Mouse (Mus musculus) kidney, adult 18-20 months (tissue): ENCODE measurements around the gene Comtd1.

Experiments used
- DNase-seq: peaks from one replicate; pipeline ENCODE4 v3.0.0; 2021

Gene Comtd1

DNA sequence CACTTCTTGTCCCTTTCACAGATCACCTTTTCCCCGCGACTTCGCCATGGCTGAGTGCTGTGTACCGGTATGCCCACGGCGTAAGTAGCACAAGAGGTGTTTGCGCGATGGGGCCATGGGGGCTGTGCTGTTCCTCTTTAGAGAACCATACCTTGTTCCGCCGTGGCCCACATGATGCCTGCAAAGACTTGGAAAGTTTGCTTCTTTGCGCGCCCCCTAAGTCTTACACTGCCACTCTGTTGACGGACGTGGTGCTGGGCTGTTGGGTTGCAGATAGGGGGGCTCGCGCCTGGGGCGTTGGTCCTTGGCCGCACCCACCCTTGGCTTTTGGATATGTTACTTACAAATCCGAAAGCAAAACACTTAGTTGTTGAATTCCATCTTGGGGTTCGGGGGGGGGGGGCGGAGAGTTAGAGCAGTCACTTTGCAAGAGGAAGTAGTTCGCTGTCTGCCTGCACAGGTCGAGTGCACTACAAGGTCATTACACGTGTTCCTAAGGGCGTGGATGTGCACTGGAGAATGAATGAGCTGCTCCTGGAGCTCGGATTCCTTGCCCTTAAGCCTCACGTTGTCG lies 16.9 kb downstream of the Comtd1 start:
- DNase-seq = peak; percentile 24

DNA sequence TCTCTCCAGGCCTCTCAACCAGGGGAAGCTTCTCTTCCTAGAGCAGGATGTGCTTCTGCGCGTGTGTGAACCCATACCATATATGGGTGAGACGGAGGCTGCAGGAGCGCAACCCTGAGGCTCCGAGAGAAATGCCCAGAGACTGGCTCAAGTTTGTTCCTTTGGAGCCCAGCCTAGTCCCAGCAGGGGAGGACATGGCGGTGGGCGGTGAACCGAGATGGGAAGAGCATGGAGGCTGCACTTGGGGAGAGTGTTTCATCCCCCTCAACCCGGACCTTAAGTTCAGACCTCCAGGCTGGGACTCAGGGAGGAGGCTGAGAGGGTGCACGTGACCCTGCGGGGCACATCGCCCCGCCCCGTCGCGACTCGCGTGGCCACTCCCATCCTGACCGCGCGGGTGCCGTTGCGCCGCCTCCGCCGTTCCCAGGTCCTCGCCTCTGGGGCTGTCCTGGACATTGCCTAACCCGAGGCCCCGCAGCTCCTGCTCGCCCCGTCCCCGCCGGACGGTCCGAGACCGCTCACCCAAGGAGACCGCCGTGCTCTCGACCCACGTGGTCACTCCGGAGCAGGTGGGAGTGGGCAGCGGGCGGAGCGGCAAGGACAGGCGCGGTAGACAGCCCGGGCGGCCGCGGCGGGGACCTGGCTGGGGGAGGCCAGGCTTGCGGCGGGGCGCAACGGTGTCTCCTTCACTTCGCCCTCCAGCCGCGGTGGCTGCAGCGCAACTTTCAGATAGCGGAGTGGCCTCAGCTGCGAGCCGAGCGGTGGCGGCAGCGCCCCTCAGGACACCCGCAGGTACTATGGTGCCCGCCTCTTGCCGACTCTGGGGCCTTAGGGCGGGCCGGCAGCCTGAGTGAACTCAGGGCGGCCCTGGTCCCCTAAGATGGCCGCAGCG lies 17.7 kb downstream of the Comtd1 start:
- peak; percentile 99 for DNase-seq

DNA sequence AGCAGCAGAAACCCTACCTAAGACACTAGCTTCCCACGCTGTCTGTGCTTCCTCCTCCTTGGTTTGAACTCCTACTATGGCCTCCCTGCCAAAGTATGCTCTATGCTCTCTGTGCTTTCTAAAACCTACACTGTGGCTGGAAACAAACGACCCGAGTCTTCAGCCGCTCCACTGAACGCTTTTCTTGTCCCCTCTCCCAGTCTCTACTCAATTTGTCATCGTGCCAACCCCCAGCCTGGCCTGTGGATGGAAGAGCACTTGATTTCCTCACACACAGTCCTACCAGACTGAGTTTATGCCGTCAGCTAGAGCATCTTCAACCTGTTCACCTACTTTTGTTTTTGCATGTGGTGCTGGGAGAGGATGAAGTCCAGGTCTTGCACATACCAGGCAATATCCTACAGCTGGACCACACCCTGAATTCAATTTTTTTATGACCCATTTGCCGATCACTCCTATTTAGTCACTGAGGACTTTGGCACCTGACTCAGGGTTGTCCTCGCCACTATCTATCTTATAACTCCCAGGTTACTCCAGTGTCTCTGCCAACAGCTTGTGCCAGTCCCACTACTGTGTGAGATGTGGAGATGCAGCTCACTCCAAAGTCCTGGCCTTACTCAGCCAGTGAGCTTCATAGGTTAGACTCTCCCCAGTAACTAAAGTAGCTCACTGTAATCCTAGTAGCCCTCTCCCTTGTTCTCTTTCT lies 22.8 kb downstream of the Comtd1 start:
- no peak for DNase-seq

GRCm38 (mm10) chr14:21824938-21825337 lies 23.8 kb downstream of the Comtd1 start, which contains the start of gene Vdac2:
Gene Vdac2 (plus strand): TSS chr14:21825238.
- no peak for DNase-seq

DNA sequence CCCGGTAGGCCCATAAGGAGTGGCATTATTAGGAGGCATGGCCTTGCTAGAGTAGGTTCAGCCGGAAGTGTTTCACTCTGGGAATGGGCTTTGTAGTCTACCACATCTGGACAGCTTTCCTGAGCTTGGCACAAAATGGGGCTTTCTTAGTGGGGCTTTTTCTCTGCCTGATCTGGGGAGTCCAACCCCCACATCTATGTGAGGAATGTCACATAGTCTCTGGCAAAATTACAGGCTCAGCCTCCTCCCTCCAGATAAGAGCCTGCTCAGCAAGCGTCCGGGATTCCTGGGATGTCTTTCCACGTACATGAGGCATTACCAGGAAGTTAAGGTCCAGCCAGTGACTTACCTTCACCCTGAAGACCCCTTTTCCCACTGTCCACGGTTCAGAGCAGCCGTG lies 24.9 kb downstream of the Comtd1 start:
- no peak for DNase-seq

- DNase-seq = peak; percentile 79
Observed at GRCm38 (mm10) chr14:21822795-21823374, 25.9 kb downstream of the Comtd1 start.

- no peak for DNase-seq
Observed at GRCm38 (mm10) chr14:21822307-21822706, 26.5 kb downstream of the Comtd1 start.

- no peak for DNase-seq
Observed at GRCm38 (mm10) chr14:21820880-21821505, 27.8 kb downstream of the Comtd1 start.

DNA sequence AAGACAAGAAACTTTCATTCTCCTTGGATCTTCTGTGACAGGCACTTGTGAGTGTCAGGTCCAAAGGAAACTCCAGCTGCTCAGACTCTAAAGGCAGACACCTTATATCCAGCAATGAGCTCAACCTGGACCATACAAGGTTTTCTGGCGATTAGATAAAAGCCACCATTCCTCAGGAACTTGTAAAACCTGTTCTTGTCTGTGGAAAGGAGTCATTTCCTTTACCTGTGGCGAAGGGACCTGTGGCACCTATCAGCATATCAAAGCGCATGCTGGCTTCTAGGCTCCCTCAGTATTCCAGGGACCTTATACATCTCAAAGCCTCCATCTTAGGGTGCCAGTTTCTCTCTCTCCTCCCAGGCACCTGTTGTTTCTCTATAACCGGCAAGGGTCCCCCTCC lies 31.3 kb downstream of the Comtd1 start:
- no peak for DNase-seq

- DNase-seq = no peak
Observed at GRCm38 (mm10) chr14:21816255-21816654, 32.5 kb downstream of the Comtd1 start.

GRCm38 (mm10) chr14:21814606-21815005 lies 34.2 kb downstream of the Comtd1 start:
- no peak for DNase-seq

DNA sequence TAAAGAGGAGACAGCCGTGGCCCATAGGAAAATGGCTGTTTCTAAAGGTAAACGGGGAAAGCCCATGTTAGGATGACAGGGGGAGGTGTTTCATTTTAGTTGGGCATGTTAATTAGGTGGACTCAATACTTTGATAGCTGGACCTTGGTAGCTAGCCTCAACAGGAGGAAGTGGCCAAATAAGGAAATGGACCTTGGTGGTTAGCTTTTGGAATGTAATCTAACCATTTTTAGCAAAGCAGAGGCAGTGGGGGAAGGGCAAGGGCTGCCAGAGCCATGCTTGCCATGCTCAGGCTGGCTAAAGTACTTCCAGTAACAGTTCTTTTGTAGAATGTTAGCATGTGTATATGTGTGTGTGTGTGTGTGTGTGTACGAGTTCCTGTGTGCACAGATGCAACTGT lies 34.9 kb downstream of the Comtd1 start:
- DNase-seq = no peak

GRCm38 (mm10) chr14:21813216-21813615 lies 35.6 kb downstream of the Comtd1 start:
- no peak for DNase-seq

- peak; percentile 83 for DNase-seq
Observed at GRCm38 (mm10) chr14:21812590-21813162, 36.1 kb downstream of the Comtd1 start.

- no peak for DNase-seq
Observed at GRCm38 (mm10) chr14:21811744-21812393, 36.9 kb downstream of the Comtd1 start.

DNA sequence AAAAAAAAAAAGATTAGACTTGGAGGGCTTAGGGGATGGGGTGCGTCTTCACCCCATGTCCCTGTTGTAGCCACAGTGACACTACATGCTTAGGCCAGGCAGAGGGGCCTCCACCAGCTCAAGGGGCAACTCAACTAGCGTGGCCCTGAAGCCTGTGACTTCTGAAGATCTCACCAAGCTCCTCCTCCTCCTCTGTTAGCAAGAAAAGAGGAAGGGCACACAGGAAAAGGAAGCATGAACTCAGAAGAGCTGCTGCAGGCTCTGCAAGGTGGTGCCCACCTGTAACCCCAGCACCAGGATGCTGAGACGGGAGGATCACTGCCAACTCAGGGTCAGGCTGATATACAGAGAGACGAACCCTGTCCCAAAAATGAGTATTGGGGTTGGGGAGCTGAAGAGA lies 37.5 kb downstream of the Comtd1 start:
- DNase-seq = no peak

DNA sequence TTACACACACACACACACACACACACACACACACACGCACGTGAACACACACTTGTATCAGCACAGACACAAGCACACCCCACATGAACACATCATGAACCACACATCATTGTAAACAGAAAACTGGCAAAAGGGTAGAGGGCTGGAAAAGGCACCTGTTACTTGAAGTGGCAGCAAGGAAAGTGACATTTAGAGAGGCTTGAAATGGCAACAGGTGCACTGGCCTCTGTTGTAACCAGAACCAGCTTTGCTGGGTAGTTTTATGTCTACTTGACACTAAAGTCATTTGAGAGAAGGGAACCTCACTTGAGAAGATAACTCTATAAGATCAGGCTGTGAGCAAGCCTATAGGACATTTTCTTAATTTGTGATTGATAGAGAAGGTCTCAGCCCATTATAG lies 39.4 kb downstream of the Comtd1 start:
- no peak for DNase-seq

DNA sequence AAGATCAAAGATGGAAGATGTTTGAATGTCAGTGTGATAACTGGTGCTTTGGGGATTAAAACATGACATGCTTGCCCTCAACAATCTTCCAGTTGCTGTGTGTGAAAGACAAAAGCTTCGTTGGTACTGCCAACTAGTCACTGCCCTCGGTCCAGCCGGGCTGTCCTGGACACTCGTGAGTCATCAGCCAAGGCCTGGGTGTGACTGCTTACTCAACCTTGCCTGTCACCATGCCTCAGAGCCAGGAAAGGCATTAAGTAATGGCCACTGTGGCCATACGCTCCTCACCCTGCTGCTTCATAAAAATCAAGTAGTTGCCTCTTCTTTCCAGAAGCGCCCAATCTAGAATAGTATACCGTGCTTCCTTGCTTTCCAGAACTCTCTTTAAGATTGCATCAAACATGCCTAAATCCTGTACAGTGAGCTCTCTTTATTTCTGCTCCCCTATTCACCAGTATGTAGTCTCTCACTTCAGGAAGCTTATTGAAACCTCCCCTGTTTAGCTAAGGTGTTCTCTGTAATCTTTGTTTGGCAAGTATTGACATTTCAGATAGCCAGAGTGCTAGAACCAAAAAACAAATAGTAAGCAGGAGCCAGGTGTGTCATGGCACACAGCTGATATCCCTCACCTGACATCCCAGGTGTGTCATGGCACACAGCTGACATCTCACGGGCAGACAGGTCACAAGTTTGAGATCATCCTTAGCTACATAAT lies 40.4 kb downstream of the Comtd1 start:
- no peak for DNase-seq

DNA sequence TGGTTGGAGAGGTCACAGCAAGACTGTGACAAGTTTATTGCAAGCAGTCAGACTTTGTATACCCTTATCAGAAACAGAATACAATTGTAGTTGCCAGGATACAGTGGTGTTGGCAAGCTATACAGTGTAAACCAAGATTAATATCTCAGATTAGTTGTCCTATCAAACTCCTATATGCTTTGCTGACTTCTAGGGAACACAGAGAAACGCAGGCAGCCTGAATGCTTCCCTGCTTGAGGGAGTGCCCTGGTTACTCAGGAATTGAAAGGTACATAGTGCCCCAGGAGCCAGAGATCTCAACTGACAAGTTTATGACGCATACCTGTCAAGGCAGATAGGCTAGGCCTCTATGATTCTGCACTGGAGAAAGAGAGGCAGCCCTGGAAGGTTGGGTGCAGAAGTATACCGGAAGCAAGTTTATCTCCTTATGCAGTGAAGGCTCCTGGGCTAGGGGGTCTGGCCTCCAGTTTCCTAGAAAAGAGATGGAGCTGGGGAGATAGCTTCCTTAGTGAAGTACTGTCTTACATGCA lies 42.1 kb downstream of the Comtd1 start:
- no peak for DNase-seq

- DNase-seq = no peak
Observed at GRCm38 (mm10) chr14:21806203-21806602, 42.6 kb downstream of the Comtd1 start.
